Mouse (Mus musculus) kidney, postnatal 10 days (tissue): ENCODE results near the gene Epb41l5.

Experiments
- DNase-seq: peaks from one replicate; pipeline ENCODE4 v3.0.0; 2021; ENCODE audit warnings: mixed read lengths

The Epb41l5 gene

DNA sequence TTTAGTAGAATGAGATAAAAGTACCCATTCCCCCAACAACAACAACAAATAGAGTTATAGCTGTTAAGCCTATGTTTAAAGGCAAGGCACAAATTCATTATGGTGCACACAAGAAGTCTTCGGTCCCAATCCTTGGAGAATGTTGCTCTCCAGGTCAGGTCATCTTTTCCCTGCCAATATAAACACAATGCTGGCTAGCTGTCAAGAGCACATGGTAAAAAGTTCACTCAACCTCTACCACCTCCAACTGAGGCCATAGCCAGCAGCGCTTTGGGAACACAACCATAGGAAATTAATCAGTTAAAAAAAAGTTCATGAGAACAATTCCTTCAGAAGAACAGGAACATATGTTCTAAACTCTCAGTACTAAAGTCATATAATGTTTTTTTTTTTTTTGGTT lies 58.8 kb downstream of the Epb41l5 start:
- peak; percentile 35 for DNase-seq

DNA sequence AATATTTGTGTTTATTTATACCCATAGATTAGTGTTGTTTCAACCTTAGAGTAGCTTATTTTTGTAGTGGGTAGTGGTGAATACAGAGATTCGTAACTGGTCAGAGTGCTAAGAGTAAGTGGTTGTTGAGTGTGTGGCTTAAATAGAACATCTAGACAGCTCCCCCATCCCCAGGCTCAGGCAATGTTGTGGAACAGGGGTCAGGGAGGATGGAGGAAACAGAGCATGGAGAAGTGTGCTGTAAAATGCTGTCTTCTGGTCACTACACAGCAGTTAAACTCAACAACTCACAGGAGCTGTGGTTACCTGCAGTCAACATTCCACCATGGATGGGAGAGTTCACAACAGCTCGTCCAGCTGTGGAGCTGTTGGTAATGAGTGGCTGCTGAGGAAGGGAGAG lies 63.8 kb downstream of the Epb41l5 start:
- DNase-seq: no peak

DNA sequence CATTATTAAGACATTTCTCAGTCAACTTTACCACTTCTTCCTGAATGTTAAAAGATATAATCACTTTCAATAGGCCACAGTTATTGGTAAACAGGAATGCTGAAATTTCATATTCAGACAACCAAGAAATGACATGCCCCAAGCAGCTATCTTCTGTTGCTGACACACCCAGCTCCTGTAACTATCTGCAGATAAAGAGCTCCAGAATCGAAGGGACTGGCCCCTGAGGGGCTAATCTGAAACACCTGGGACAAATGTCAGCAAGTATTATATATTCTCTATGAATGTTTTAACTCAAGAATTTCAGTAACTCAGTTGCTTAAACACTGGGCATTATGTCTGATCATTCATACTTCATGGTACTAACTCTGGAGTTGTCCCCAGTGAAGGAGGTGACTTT lies 78.7 kb downstream of the Epb41l5 start:
- DNase-seq: no peak

DNA sequence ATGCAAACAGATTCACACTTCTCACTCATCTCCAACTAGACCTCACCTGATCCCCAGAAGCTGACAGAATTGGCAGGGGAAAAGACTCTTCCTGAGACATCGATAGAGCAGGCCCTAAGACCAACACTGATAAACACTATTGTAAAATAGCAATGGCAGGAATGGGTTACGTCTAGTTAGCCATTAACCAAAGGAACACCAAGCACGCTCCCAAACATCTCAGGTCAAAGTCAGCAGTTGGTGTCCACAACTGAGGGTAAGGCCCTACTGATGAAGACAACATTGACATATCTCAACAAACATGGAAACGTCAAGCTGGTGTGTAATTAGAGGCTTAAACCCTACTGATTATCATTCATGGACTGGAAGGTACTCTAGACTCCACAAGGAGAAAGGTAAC lies 83.3 kb downstream of the Epb41l5 start:
- DNase-seq: no peak

DNA sequence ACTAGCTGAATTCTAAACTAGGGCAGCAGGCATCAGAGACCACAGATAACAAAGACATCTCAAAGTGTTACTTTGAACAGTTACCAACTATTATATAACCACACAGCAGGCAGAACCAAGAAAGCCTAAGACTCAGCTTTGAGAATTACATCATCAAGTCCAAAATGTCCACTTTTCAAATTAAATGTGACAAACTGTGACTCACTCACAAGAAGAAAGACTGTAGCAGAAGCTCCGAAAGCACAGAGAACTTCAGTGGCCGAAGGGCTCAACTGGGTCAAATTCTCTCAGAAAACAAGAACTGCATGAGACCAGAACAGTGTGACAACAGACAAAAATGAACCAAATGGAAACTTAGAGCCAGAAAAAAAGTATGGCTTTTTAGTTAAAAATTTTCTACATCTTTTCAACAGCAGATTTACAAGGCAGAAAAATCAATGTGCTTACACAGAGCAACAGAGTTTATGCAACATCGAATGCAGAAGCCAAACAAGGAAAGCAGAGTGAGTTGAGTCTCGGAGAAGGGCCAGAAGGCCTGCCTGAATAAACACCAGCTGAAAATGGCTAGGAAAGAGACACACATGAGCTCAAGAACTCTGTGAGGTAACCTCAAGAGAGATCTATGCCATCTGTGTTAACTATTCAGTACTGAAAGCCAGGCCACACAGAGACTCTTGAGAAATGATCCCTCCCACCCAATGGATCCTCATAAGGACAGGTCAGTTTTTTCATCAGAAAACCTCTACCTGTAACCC lies 91.0 kb downstream of the Epb41l5 start:
- no peak for DNase-seq

DNA sequence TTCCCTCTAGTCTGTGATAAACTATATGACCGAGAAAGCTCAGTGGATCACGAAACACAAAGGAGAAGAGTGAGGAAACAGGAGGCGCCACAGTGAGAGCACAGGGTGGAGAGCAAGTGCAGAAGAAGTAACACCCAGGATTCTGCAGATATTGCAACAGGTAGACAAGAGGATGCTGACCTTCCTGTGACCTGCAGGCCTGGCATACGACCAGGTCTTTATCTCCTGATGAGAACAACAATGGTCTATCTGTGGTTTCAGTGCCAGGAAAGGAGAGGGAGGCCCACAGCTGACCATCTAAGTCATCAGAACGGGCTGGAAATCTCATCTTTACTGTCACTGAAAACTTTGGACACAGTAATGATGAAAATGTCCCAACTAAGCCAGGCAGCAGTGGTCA lies 93.1 kb downstream of the Epb41l5 start:
- no peak for DNase-seq

DNA sequence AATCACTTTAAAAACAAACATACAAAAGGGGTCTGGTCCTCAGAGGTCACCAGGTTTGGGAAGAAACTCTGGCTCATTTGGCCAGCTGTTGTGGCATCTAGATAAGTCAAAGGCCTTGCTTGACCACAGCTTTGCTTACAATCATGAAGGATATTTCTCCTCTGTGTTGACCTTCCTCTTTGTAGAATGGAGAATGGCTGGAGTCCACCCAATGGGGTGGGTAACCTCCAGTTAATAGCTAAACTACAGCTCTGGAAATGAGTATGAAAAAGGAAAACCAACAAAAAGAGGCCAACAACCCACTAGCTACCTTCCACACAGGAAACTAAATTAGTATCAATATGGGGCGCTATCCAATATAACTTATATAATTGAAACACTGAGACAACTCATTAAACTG lies 97.1 kb downstream of the Epb41l5 start:
- DNase-seq: no peak

DNA sequence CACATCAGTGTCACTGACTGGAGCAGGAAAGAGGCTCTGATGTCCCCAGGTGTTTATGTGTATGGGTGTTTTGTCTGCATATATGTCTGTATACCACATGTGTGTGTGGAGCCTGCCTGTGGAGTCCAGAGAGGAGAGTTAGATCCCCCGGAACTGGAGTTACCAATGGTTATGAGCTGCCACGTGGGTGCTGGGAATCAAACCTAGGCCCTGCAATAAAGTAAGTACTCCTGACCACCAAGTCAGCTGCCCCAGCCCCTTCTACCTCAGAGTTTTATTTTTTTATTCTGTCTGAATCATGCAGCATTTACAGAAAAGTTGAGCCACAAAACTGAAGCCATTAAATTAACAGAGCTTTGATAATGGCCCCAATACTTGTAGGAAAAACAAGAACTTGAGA lies 98.7 kb downstream of the Epb41l5 start:
- DNase-seq: no peak

DNA sequence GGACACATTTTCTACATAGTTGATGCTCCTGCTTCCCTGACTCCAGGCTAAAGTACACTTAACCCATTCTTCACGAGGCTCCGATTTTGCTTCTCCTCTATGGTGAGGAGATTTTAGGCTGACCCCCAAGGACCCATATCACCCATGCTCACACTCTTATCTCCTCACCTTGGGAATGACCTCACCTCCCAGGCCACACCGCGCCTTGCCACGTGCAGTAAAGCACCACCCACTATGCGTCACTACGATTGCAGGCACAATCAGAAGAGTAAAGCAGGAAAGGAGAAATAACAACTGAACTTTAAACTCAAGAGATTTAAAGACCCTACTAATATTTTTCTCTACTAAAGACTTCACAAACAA lies 99.5 kb downstream of the Epb41l5 start:
- no peak for DNase-seq

DNA sequence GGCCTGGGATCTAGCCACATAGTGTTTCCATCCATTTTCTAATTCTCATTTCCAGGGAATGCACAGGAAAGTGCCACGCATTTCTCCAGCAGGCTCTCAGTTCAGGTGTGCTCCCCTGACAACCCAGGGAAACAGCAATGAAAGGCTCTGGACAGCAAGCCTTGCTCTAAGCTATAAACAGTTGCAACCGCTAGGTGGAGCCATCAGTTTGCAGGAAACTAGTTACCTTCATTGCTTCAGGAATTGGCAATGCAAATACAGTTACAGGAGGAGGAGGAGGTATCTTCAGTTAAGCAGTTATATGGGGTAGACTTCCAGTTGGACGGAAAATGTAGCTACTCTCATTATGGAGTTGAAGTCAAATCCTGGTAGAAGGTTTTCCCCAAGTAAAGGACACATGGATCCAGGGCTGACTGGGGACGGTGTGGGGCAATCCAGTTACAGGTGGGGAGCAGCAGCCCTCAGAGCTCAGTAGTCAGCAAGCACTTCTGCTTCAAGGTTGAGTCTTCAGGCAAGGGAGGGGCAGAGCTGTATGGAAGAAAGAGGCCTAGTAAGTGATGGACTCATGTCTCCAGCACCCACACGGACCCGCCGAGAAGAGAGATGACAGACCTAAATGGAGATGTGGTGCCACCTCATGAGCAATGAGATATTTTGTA lies 100.0 kb downstream of the Epb41l5 start:
- DNase-seq: peak; percentile 93

DNA sequence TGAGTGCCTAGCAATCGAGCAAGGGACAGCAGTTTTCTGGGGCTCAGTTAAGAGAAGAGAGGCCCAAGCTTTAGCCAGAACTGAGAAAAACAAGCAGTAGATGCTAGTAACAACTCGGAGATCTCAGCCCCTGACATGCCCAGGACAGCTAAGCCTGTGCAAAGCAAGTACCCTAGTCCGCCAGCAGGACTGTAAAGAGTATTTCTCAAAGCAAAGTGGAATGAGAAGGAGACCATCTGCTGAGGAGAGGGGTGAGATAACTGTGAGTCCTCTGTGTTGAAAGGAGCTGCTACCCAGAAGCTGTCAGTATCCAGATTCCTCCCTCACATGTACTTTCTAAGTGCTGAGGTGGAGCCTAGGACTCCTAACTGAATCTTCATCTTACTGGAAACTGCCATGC lies 102.3 kb downstream of the Epb41l5 start:
- DNase-seq: no peak

DNA sequence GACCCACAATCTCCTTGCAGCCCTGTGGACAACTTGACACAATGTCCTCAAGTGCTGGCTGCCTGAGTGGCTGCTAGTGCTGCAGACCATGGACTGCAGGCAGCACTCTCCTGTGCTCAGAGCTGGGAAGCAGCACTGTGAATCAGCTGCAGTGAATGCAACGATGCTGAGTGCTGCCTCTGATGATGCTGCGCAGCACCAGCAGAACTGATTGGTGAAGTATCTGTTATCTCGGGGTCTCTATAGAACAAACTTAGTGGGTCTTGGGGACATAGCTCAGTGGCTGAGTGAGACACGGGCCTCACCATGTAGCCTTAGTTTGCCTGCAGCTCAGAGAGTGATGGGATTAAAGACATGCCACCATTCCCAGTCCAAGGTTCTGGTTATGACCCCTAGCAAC lies 103.1 kb downstream of the Epb41l5 start:
- no peak for DNase-seq

DNA sequence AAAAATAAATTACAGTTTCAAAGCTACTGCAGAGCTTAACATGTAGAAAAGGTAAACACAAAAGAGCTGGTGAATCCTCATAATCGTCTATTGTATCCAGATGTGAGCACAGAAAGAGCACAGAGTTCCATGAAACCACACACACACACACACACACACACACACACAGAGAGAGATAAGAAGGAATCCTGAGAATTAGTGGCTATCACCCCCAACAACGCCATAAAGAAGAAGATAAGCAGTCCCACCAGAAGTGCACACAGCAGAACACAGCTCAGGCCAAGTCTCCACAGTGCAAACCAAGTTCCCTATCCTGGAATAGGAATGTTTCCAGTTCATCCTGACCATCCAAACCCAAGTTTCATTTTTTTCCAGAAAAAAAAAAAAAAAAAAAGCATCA lies 103.6 kb downstream of the Epb41l5 start:
- DNase-seq: no peak

DNA sequence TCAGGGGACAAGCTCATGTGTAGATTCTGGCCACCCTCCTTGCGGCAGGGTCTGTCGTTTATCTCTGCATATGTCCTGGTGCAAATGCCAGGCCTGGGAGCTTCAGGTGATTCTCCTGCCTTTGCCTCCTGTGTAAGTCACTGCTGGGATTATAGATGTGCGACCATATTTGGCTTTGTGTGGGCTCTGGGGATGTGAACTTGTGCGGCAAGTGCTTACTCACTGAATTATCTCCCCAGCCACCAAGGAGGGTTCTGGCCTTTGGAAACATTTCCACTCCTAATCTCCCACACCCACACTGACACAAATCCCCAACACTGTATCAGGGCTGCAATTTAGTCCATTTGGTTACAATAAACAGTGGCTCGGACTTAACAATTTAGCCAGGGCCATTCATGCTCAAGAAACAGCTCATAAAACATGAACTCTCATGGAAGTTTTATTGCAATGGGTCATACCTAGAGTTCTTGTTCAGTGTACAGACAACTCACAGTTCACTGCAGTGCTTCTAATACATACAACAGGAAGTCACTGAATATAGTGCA lies 104.1 kb downstream of the Epb41l5 start:
- no peak for DNase-seq

DNA sequence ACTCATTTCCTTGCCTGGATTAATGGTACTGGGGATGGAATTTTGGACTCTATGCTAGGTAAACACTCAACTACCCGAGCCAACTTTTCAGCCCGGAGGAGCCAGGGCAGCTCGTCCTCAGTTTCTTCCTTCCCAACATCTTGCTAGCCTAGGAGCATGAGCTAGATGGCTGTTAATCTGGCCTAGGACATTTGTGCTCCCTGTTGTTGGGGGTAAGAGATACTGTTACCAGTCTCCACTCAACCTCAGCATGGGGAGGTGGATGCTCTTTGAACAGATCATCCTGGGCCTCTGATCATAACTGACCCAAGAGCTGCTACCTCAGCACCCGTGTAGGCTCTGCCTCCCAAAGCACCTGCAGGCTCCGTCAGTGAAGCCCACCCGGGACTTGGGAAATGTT lies 105.5 kb downstream of the Epb41l5 start:
- no peak for DNase-seq

DNA sequence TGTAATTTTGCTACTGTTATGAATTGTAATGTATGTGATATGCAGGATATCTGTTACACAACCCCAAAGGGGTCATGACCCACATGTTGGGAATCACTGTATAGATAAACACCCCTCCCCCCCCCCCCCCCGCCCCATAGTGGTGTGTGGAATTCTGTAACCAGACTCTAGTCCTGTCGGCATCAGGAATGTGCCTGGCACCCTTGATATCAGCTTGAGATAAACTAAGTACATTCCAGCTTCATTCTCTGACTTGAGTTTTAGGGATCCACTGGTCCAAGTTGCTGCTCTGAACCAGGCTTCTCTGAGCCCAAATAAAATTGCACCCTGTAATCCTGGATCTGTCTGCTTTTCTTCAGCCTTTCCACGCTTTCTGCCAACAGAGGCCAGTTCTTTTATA lies 107.2 kb downstream of the Epb41l5 start:
- DNase-seq: no peak

DNA sequence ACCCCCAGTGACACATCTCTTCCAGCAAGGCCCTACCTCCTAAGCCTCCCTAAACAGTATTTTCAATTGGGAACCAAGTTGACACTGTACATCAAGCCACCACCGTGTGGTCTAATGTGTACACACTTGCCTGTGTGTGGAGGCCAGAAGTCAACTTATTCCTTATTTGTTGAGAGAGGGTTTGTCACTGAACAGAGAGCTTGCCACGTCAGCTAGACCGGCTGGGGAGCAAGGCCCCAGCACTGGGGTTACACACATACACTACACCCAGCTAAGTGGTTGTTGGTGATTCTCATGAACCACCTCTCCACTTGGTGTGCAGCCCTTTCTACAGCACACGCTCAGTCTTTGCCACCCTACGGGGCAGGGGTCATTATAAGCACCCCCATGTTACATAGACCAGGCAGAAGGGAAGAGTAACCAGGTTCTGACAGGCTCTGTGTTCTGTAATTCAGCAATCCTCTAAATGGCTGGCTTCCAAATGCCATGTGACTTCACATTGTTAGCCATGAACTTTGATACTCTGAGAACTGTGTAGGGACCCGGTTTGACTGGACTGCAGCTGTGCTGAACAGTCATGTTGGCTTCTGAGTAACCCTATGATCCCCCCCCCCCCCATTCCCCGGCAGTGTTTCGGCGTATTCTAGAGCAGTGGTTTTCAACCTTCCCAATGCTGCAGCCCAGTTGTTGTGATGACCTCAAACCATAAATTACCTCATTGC lies 107.8 kb downstream of the Epb41l5 start:
- peak; percentile 70 for DNase-seq

DNA sequence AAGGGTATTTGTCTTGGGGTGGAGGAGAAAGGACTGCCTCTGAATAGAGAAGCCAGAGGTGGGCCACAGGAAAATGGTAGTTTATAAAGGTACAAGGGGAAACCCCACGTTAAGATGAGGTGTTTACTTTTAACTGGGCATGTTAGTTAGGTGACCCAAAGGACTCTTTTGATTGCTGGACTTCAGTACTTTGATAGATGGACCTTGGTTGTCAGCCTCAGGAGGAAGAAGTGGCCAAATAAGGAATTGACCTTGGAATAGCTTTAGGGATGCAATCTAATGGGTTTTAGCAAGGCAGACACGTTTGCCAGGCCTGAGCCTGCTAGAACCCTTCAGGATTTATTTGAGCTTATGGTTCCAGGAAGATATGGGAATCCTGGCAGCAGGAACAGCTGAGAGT lies 109.5 kb downstream of the Epb41l5 start:
- no peak for DNase-seq

DNA sequence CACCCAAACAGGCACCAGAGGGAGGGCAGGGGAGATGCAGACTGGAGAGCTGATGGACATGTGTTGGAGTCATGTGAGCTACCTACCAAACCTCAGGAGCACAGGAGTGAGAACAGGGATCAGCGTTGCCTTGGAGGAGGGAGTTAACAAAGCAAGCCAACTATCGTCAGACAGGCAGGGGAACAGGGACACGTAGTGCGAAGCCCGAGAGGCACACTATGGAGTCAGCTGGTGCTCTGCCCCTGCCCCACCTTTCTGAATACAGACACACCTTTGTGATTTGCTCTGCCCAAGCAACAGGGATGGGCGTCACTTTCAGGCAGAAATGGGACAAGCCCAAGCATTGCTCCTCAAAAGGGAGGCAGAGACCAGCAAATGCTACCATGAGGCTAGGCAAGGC lies 111.1 kb downstream of the Epb41l5 start:
- DNase-seq: no peak

DNA sequence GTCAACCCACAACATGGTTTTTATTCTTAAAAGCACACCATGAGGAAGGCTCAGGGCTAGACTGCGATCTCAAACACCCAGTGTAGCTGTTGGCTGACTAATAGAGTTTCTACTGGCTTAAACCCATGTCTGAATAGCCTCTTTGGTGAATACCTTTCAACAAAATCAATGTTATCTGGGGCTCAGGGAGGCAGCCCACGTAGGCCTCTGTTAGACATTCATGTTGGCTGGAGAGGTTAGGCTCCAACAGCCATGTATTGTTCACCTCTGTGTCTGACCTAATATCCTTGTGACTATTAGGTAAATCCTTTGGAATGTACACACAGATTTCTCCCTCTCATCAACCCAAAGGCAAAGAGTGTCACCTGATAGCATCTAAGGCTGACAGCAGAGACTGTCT lies 112.7 kb downstream of the Epb41l5 start:
- no peak for DNase-seq

DNA sequence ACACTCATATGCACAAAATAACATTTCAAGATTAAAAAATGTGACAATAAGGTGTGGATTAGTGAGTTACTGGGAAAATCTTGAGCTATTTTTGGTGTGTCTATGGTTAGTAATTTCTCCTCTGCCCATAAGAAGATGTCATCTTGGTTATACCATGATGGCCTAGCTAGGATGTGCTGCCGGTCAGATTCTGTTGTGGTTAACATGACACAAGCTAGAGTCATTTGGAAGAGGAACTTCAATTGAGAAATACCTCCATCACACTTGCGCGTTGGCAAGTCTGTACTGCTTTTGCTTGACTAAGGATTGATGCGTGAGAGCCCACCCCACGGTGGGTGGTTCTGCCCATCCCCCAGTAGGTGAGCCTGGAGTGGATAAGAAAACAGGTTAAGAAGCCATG lies 114.5 kb downstream of the Epb41l5 start:
- no peak for DNase-seq

DNA sequence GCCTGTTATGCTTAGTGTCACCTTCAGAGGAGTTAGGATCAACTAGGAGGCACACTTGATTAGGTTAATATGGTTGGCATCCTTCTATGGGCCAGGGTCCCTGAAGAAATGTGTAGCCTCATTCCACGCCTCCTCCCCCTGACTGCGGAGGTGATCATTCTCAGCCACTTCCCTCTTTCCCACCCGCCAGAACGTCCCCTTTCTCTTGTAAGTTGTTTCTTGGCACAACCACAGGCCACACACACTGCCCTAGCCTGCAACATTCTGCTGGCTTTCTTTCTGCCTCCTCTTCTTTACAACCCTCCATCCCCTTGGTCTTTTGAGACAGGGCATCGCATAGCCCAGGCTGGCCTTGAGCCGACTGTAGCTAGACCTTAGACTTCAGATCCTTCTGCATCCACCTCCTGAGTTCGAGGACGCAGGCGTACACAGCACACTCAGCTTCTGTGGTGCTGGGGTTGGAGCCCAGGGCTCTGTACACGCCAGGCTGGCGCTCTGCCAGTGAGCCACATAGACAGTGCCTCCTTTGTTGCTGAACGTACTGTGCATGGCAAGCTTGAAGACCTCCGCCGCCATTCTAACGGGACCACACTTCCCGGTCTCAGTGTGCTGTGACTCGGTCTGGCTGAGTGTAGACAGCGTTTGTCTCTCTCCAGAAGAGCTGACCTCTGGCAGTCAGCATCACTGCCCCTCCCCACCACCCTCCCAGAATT lies 115.6 kb downstream of the Epb41l5 start:
- DNase-seq: no peak

DNA sequence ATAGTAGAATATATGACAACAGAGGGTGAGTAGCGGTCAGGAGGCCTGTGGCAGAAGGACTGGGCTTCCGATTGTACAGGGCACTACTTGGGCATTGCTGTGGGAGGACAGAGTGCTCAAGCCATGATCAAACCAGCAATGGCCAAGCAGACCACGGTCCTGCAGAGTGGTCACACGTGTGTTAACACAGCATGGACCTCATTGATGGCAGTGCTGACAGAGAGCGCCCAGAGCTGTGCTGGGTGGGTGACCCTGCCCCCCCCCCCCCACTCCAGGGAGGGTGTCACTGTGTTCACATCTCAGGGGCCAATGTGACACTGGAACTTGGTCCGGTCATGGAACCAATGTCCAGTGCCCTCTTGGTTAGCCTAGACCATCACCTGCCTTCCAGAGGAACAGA lies 116.6 kb downstream of the Epb41l5 start:
- no peak for DNase-seq
